Mouse (Mus musculus) limb, embryonic 10.5 days (tissue): ENCODE results near the gene Eif1b. TPM values are rescaled to one million over a fixed set of nuclear protein-coding genes. Genes with fewer than 3 reads are reported as not detected.
"Not testable (repeated sequence)": the region's sequence is repeated elsewhere in the genome, so short reads cannot be mapped to it uniquely, and the experiment has no call there.

ENCODE experiments used
- DNase-seq: peaks from one replicate; pipeline ENCODE4 v3.0.0-alpha.2; 2017; ENCODE audit warnings: low spot score
- H3K27ac ChIP-seq: fragments of 300-500 bp; sonication (generic); 2 replicates; pipeline ENCODE4 v1.5.1; 2016; ENCODE audit warnings: mild to moderate bottlenecking
- H3K27me3 ChIP-seq: fragments of 300-500 bp; sonication (generic); 2 replicates; pipeline ENCODE4 v1.6.1; 2016; ENCODE audit warnings: low read depth, mild to moderate bottlenecking; ENCODE audit not compliant: poor library complexity, severe bottlenecking
- H3K36me3 ChIP-seq: fragments of 300-500 bp; sonication (generic); 2 replicates; pipeline ENCODE4 v1.6.1; 2016; ENCODE audit warnings: mild to moderate bottlenecking, moderate library complexity
- H3K4me1 ChIP-seq: fragments of 300-500 bp; sonication (generic); 2 replicates; pipeline ENCODE4 v1.6.1; 2016
- H3K4me3 ChIP-seq: fragments of 300-500 bp; sonication (generic); 2 replicates; pipeline ENCODE4 v1.5.1; 2016; ENCODE audit warnings: mild to moderate bottlenecking, moderate library complexity
- H3K9me3 ChIP-seq: fragments of 300-500 bp; sonication (generic); replicated peaks from 2 replicates; pipeline ENCODE4 v1.6.1; 2016; ENCODE audit warnings: mild to moderate bottlenecking
- WGBS: fragments of 180-500 bp; shearing (Covaris S2); methylation state at CpG from one replicate; pipeline ENCODE4 v1.1.7; 2016; 5-methylcytosine and 5-hydroxymethylcytosine counted together
- polyA plus RNA-seq: library from polyadenylated mRNA; unstranded; fragments of >200 nt; fragmentation: Nextera tagmentation; extraction: Ambion mirVana; gene quantifications from 2 replicates; pipeline ENCODE4 v1.2.1, GENCODE M21; 2016

The Eif1b gene
- polyA plus RNA-seq, 1 experiment from 2014 or later = 199 TPM

DNA sequence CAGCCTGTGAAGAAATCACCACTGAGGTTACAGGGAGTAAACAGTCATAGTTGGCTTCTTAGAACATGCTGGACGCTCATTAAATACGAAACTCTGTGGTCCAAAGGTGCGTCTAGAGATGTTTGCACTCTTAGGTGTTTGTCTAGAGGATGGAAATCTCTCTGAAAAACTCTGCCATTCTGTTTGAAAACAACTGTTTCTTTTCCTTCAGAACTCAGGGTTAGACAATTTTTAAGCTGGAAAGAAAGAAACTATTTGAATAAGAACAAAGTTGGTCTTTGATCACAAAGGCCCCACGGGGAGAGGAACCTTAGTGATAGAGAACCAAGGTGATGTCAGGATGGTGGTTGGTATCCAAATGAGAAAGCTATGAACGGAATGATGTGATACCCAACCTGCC is 38.4 kb downstream of the Eif1b start:
- Histone ChIP-seq H3K27me3 (no peaks in the 10 kb centered on the region), H3K4me3 (no peak overlapping the region), H3K9me3 (no peaks in the 10 kb centered on the region), H3K27ac (no peak overlapping the region), H3K4me1 (no peaks in the 10 kb centered on the region), H3K36me3 (no peaks in the 10 kb centered on the region)
- no peak for DNase-seq
- WGBS = 93% methylated on average over 5 of the region's 5 CpGs

DNA sequence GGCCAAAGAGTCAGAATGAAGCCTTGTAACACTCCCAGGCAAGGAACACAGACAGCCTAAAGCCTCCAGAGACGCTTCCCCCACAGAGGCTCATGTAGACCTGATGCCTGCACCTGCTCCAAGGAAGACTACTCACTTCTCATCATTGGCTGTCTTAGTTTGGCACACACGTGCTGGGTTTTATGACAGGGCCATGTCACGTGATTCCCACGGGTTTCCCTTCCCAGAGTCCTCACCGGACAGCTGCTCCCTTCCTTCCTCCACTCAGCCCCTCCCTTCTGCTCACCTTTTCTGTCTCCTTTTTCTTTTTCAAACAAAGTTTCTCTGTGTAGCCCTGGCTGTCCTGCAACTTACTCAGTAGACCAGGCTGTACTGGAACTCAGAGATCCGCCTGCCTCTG is 40.0 kb downstream of the Eif1b start:
- WGBS = 84% methylated on average over 6 of the region's 6 CpGs

DNA sequence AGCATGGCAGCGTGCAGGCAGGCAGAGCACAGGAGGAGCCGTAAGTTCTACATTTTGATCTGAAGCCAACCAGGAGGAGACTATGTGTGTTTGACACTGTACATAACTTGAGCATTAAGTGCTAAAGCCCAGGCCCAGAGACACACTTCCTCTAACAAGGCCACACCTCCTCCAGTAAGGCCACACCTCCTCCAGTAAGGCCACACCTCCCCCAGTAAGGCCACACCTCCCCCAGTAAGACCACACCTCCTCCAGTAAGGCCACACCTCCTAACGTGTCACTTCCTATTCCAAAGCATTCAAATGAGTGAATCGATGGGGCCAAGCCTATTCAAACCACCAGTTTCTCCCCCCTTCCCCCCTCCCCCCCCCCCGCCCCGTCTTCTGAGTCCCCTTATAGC is 40.7 kb downstream of the Eif1b start:
- WGBS = 88% methylated on average over 6 of the region's 6 CpGs

More for the DNA sequence above, 40.0 kb downstream of the Eif1b start:
- no peak for DNase-seq
- H3K27me3 ChIP-seq = no peaks in the 10 kb centered on the region
- no peak overlapping the region for H3K27ac ChIP-seq
- H3K36me3 ChIP-seq = no peaks in the 10 kb centered on the region
- no peaks in the 10 kb centered on the region for H3K4me1 ChIP-seq
- no peak overlapping the region for H3K4me3 ChIP-seq
- H3K9me3 ChIP-seq = no peaks in the 10 kb centered on the region

DNA sequence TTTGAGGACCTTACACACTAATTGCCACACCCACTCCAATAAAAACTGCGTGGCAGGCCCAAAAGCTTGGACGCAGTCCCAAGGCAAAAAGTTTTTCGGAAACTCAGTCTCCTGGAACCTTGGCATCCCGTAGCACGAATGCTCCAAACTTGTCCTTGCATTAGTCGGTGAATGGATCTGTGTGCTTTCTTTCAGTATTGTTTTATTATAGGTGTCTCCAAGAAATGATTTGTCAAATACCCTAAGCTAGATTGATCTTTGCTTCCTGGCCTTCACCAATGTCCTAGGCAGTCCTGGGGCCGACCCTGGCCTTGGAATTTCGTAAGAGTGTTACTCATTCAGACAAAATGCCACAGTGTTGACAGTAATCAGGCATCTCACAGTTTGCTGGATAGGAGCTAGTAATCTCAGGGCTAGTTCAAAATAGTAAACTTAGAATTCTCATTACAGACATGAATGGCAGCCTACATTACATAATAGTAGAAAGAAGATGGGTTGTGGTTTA is 41.5 kb downstream of the Eif1b start:
- DNase-seq, H3K4me1 ChIP-seq, H3K27ac ChIP-seq, H3K36me3 ChIP-seq, H3K4me3 ChIP-seq, H3K9me3 ChIP-seq: not testable (repeated sequence)
- H3K27me3 ChIP-seq = peaks cover 11% of the 10 kb centered on the region; the same call in 1 of the 2 replicates
- WGBS = 95% methylated on average over 8 of the region's 8 CpGs

More for the DNA sequence above, 40.7 kb downstream of the Eif1b start:
- Histone ChIP-seq H3K27ac (no peak overlapping the region), H3K4me3 (no peak overlapping the region), H3K36me3 (no peaks in the 10 kb centered on the region), H3K4me1 (no peaks in the 10 kb centered on the region), H3K27me3 (0 out of 2 replicates have a peak, but pooled peaks cover 3% of the 10 kb centered on the region), H3K9me3 (no peaks in the 10 kb centered on the region)
- no peak for DNase-seq

DNA sequence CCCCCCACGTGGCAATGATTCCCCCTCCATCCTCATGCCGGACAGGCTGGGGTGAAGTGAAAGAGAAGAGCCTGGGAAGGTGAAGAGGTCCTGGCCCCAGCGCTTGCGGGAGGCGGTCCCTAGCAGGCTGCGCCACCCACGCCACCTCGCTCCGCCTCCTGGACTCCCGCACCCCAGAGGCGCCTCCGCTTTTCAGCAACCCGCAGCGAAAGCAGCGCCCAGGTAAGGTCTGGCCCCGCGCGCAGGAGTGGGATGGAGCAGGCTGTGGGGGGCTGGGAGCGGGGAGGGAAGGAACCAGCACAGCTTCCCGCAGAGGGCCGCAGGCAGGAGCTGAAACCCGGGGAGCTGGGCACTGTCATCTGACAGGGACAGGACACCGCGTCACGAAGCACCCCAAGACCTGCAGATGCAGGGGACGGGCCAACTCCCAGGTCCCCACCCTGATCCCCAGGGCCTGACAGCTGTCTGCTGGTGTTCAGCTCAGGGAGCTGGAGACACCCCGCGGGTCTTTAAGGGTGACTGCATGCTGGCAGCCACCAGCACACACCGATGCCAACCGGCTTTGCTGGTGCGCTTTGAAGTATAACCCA is 47.7 kb downstream of the Eif1b start, which contains the start of gene Entpd3:
Gene Entpd3, plus strand, starts transcription at position 157 of the 590 bp plus-strand sequence.
- 0 out of 2 replicates have a peak within 1 kb of the TSS, but pooled peaks have one; percentile 25 for H3K27ac ChIP-seq
- H3K4me3 ChIP-seq = peak within 1 kb of the TSS; percentile 56
- no peaks in the 10 kb centered on the region for H3K9me3 ChIP-seq
- H3K4me1 ChIP-seq = peaks cover 10% of the 10 kb centered on the region
- DNase-seq = peak; percentile 41
- H3K27me3 ChIP-seq = peaks cover 51% of the 10 kb centered on the region
- 1% methylated on average over 31 of the region's 31 CpGs for WGBS
- no peaks in the 10 kb centered on the region for H3K36me3 ChIP-seq

DNA sequence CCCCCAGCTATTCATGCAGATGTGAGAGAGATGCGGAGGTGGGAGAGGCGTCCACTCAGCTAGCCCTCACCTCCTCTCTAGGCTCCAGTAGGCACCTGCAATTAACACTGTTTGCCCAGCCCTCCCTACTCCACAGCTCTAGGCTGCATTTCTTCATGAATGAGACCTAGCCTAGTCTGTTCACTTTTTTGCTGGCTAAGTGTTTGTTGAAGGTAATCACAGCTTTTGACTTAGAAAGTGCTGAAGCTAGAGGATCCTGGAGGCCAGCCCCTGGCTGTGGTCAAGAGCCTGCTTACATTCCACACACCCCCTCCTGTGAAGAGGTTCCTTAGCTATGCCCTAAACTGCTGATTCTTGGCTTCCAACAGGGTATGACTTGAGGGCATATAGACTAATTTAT is 49.4 kb downstream of the Eif1b start:
- H3K9me3 ChIP-seq = no peaks in the 10 kb centered on the region
- DNase-seq = no peak
- no peak overlapping the region for H3K4me3 ChIP-seq
- 29% methylated on average over 1 of the region's 2 CpGs for WGBS
- H3K27ac ChIP-seq = no peak overlapping the region
- H3K36me3 ChIP-seq = no peaks in the 10 kb centered on the region
- H3K27me3 ChIP-seq = peaks cover 51% of the 10 kb centered on the region
- peaks cover 12% of the 10 kb centered on the region for H3K4me1 ChIP-seq

DNA sequence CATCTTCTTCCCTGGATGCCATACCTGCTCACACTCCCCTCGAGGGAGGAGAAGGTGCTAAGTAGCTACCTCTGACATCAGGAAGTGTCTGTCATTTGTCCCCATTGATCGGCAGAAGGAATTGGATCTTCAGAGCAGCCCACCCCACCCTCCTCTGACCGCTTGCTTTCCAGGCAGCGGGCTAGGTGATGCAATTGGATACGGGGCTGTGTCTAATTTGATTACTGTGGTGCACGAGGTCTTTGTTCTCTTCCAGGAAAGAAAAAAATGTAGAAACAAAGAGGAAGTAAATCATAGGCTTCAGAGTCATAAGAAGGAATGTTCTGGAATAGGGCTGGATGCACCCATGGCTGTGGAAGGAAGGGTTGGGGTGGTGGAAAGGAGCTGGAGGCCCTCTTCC is 50.2 kb downstream of the Eif1b start:
- WGBS = 29% methylated on average over 6 of the region's 6 CpGs
- H3K27ac ChIP-seq = no peak overlapping the region
- DNase-seq = no peak

More for the DNA sequence above, 50.2 kb downstream of the Eif1b start:
- Histone ChIP-seq H3K9me3 (no peaks in the 10 kb centered on the region), H3K4me1 (peaks cover 20% of the 10 kb centered on the region), H3K27me3 (peaks cover 51% of the 10 kb centered on the region), H3K36me3 (no peaks in the 10 kb centered on the region), H3K4me3 (no peak overlapping the region)

Other genes starting within 250 kb of the Eif1b start
- gene Myrip, start 190.7 kb upstream of the Eif1b start, polyA plus RNA-seq = 0.31 TPM in 1 of 2 replicates, not detected in the other
- 0.26 and 0.33 TPM in 2 replicates for gene Entpd3, start 47.6 kb downstream of the Eif1b start, polyA plus RNA-seq
- 757 and 864 TPM in 2 replicates for gene Rpl14, start 79.2 kb downstream of the Eif1b start, polyA plus RNA-seq